ENCODE assay signal across 11 mouse cellular contexts in genomic region chr15:5517244-5517966, GRCm38 (mm10).
DNase-seq lines count a peak whose midpoint lies in the region; ATAC-seq and TF ChIP-seq lines count a peak whose summit lies in the region.
"Had no signal": no experiment of that assay in that cellular context is flagged by ENCODE, and none has a peak within 500 bp of the region (broad histone marks: within the 10 kb centered on the region; RNA-seq: fewer than 3 reads in every experiment).

No protein-coding gene starts in this region.

- no peak for TF ChIP-seq EP300 in lung, postnatal 0 days (IDR thresholded peaks at IDR 0.05)

- H3K79me2 ChIP-seq in macrophage (ENCODE audit: inconsistent target): no peaks in the 10 kb centered on the region

- H3K27ac ChIP-seq in lung, postnatal 0 days (ENCODE audit: low read length): no peak overlapping the region
- peak overlapping the region; percentile 43; the same call in 1 of the 2 replicates for H3K27ac ChIP-seq in brown adipose tissue, adult 24 weeks (replicated peaks; ENCODE audit: low read depth, low read length)
- H3K27ac ChIP-seq in macrophage: peak overlapping the region; percentile 72
- peak overlapping the region; percentile 13; the same call in 1 of the 2 replicates for H3K27ac ChIP-seq in stomach, embryonic 16.5 days (ENCODE audit: low read length)
- H3K27ac ChIP-seq: heart, embryonic 13.5 days had no signal

- no peak overlapping the region for H3K9ac ChIP-seq in lung, postnatal 0 days (replicated peaks; ENCODE audit: low read depth)
- H3K9ac ChIP-seq in stomach, embryonic 16.5 days (ENCODE audit: low read length): no peak overlapping the region
- H3K9ac ChIP-seq: heart, embryonic 13.5 days had no signal

- no peak overlapping the region for H3K4me3 ChIP-seq in lung, postnatal 0 days (ENCODE audit: low read depth, low read length)
- H3K4me3 ChIP-seq in brown adipose tissue, adult 24 weeks (ENCODE audit: insufficient read depth, low read depth, low read length): no peak overlapping the region
- H3K4me3 ChIP-seq in macrophage (ENCODE audit: inconsistent target): no peak overlapping the region
- H3K4me3 ChIP-seq in stomach, embryonic 16.5 days (replicated peaks; ENCODE audit: low read length): no peak overlapping the region
- H3K4me3 ChIP-seq: heart, embryonic 13.5 days had no signal

- no peak overlapping the region for H3K4me2 ChIP-seq in lung, postnatal 0 days (replicated peaks; ENCODE audit: low read depth, low read length)
- no peak overlapping the region for H3K4me2 ChIP-seq in stomach, embryonic 16.5 days (ENCODE audit: low read depth, low read length)
- H3K4me2 ChIP-seq: heart, embryonic 13.5 days had no signal

- H3K27me3 ChIP-seq in lung, postnatal 0 days (replicated peaks; ENCODE audit: insufficient read depth, low read length): no peaks in the 10 kb centered on the region
- no peaks in the 10 kb centered on the region for H3K27me3 ChIP-seq in stomach, embryonic 16.5 days (ENCODE audit: control insufficient read depth, insufficient read depth, low read length)
- H3K27me3 ChIP-seq: heart, embryonic 13.5 days had no signal

- TF ChIP-seq CTCF in lung, postnatal 0 days (IDR thresholded peaks at IDR 0.05): no peak

- WGBS in lung, postnatal 0 days: 35% methylated on average over 10 of the region's 10 CpGs
- 28% methylated on average over 10 of the region's 10 CpGs for WGBS in macrophage (ENCODE audit: missing documents)
- WGBS in stomach, embryonic 16.5 days: 43% methylated on average over 10 of the region's 10 CpGs

- H3K9me3 ChIP-seq in lung, postnatal 0 days (ENCODE audit: low read length): no peaks in the 10 kb centered on the region
- H3K9me3 ChIP-seq in stomach, embryonic 16.5 days (replicated peaks; ENCODE audit: control insufficient read depth, low read length): no peaks in the 10 kb centered on the region
- H3K9me3 ChIP-seq: heart, embryonic 13.5 days had no signal

- peak; percentile 6 for DNase-seq in lung, postnatal 14 days
- no peak for DNase-seq in lung, postnatal 0 days (ENCODE audit: low spot score)
- DNase-seq in cerebellum, adult 9-11 months: no peak
- no peak for DNase-seq in MN1 (ENCODE audit: low spot score)
- no peak for DNase-seq in ovary, postnatal 14 days (ENCODE audit: low spot score)
- DNase-seq: cerebellum, adult 2 months; right cerebral cortex, postnatal 25 days had no signal

- H3K4me1 ChIP-seq in lung, postnatal 0 days (ENCODE audit: insufficient read depth, low read depth, low read length): no peaks in the 10 kb centered on the region
- no peaks in the 10 kb centered on the region; the same call in 1 of the 2 replicates for H3K4me1 ChIP-seq in brown adipose tissue, adult 24 weeks (ENCODE audit: control insufficient read depth, insufficient read depth, insufficient read length, low read length)
- 0 out of 2 replicates have a peak, but pooled peaks cover 2% of the 10 kb centered on the region for H3K4me1 ChIP-seq in stomach, embryonic 16.5 days (ENCODE audit: control insufficient read depth, insufficient read depth, low read length)
- H3K4me1 ChIP-seq: heart, embryonic 13.5 days had no signal

- ATAC-seq in lung, postnatal 0 days: no peak
- peak; percentile 25; the same call in 1 of the 2 replicates for ATAC-seq in stomach, embryonic 16.5 days (ENCODE audit: insufficient read depth, low FRiP score)

- H3K36me3 ChIP-seq in lung, postnatal 0 days (ENCODE audit: insufficient read depth, low read length): no peaks in the 10 kb centered on the region
- no peaks in the 10 kb centered on the region for H3K36me3 ChIP-seq in macrophage (ENCODE audit: inconsistent target)
- H3K36me3 ChIP-seq in stomach, embryonic 16.5 days (ENCODE audit: control insufficient read depth, insufficient read depth, low read length): no peaks in the 10 kb centered on the region
- H3K36me3 ChIP-seq: heart, embryonic 13.5 days had no signal
